Mouse (Mus musculus): Measurements from ENCODE around the gene Gas2l1. TPM values are rescaled to one million over a fixed set of nuclear protein-coding genes. Genes with fewer than 3 reads are reported as not detected.
A peak's percentile ranks its signal among the peaks of the same experiment; 100 is the strongest.

Gas2l1 gene
- total and polyA plus RNA-seq, 2 experiments from 2014 or later = 11.5 to 28.5 TPM

DNA sequence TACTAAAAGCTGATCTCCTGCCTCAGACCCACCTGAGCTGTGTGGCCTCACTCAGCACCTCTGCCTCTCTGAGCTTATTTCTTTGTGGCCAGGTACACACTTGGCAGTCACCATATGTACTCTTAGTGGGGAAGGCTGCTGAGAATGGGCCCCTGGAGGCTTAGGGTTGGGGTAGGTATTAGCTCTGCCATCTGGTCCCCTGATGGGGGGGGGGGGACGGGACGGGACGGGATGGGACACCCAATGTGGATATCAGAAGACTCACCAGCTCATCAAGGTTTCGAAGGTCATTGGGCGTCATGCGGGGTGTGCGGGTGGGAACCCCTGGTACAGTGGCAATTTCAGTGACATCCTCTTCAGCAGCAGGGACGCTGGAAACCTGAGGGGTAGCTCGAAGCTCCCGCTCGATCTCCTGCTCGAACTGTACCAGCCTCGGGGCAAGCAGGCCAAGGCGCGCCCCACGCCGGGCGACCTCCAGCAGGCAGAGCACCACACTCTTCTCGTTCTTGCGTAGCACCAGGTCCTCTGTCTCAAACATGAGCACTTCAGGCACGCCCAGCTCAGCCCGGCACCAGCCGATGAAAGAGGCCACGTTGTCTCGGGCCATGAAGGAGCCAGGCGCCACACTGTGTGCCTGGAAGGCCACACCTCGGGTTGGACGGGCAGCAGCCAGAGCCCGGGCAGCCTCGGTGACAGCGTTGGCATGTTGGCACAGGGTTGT is 1.4 kb downstream of the Gas2l1 start:
- peak overlapping the region; percentile 53; the same call in 1 of the 2 replicates for H3K9ac ChIP-seq (replicated peaks; ENCODE audit: low read depth, low read length)
- peaks cover 12% of the 10 kb centered on the region for H3K36me3 ChIP-seq (replicated peaks; ENCODE audit: control insufficient read depth, insufficient read depth, low read length)
- peaks cover 26% of the 10 kb centered on the region for H3K27me3 ChIP-seq (ENCODE audit: control insufficient read depth, insufficient read depth, low read length)
- H3K4me3 ChIP-seq (ENCODE audit: low read depth, low read length) = peak overlapping the region; percentile 52
- H3K27ac ChIP-seq (ENCODE audit: low read depth) = no peak overlapping the region
- TF ChIP-seq CTCF (IDR thresholded peaks at IDR 0.05; ENCODE audit: low read depth) (no peak), EP300 (IDR thresholded peaks at IDR 0.05; ENCODE audit: low read depth) (no peak)
- H3K4me1 ChIP-seq (ENCODE audit: control insufficient read depth, insufficient read depth) = peaks cover 37% of the 10 kb centered on the region
- peak overlapping the region; percentile 99 for H3K4me2 ChIP-seq (ENCODE audit: low read depth, low read length)
- H3K9me3 ChIP-seq (replicated peaks; ENCODE audit: control insufficient read depth, low read length) = no peaks in the 10 kb centered on the region
- ATAC-seq (ENCODE audit: insufficient read depth, low read depth) = no peak
- DNase-seq (ENCODE audit: low spot score) = no peak
- 68% methylated on average over 31 of the region's 31 CpGs for WGBS

DNA sequence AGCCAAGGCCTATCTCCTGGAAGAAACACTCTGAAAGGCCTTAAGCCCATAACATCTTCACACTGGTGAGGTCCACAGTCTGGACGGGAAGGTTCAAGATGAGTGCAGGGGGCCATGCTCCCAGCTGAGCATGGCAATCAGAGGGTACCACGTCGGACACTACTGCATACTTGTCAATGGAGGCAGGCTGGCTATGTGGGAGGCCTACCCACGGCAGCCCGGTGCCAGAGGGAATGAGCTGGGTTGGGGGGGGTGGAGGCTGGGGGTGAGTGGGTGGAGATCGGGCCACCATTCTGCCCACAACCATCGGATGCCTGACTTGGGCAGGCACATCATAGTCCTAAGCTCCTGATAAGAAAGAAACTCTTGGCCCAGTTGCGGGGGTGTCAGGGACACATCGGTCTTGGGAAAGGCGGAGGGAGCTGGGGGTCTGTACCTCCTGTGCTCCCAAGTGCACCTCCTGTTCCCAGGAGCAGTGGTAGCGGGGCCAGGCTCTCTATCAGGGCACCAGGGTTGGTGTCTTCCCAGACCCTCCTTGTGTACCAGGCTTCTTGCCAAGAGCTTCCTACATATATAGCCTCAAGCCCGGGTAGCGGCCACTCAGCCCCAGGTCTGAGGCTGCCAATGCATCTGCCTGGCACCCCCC is 2.1 kb downstream of the Gas2l1 start:
- DNase-seq (ENCODE audit: low spot score) (no peak), ATAC-seq (ENCODE audit: insufficient read depth, low read depth) (no peak)
- TF ChIP-seq CTCF (IDR thresholded peaks at IDR 0.05; ENCODE audit: low read depth) = no peak
- 58% methylated on average over 13 of the region's 13 CpGs for whole genome bisulfite sequencing
- Histone ChIP-seq H3K27ac (ENCODE audit: low read depth) (no peak overlapping the region), H3K27me3 (ENCODE audit: control insufficient read depth, insufficient read depth, low read length) (peaks cover 32% of the 10 kb centered on the region), H3K36me3 (replicated peaks; ENCODE audit: control insufficient read depth, insufficient read depth, low read length) (peaks cover 5% of the 10 kb centered on the region; the same call in 1 of the 2 replicates), H3K9ac (replicated peaks; ENCODE audit: low read depth, low read length) (no peak overlapping the region), H3K9me3 (replicated peaks; ENCODE audit: control insufficient read depth, low read length) (no peaks in the 10 kb centered on the region), H3K4me2 (ENCODE audit: low read depth, low read length) (no peak overlapping the region), H3K4me3 (ENCODE audit: low read depth, low read length) (no peak overlapping the region), H3K4me1 (ENCODE audit: control insufficient read depth, insufficient read depth) (peaks cover 37% of the 10 kb centered on the region)

DNA sequence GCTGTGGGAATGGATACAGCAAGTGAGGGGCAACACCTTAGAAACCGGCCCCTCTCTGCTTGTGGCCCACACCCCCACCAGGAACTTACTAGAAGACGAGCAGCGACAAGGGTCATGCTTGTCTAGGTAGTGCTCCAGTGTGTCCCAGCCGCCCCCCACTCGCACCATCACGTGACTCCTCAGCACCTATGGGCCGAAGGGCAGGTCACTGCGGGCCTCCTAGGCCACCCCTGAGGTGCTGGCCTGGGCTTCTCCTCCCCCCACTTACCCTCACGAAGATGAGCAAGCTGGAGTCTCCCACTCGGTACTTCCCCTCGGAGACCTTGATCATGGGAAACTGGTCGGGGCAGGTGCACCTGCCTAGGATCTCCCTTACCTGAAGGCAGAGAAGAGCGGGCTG is 2.8 kb downstream of the Gas2l1 start:
- Histone ChIP-seq H3K9ac (replicated peaks; ENCODE audit: low read depth, low read length) (no peak overlapping the region), H3K36me3 (replicated peaks; ENCODE audit: control insufficient read depth, insufficient read depth, low read length) (no peaks in the 10 kb centered on the region), H3K4me3 (ENCODE audit: low read depth, low read length) (peak overlapping the region; percentile 40), H3K9me3 (replicated peaks; ENCODE audit: control insufficient read depth, low read length) (no peaks in the 10 kb centered on the region), H3K27me3 (ENCODE audit: control insufficient read depth, insufficient read depth, low read length) (peaks cover 38% of the 10 kb centered on the region), H3K4me1 (ENCODE audit: control insufficient read depth, insufficient read depth) (peaks cover 37% of the 10 kb centered on the region), H3K4me2 (ENCODE audit: low read depth, low read length) (peak overlapping the region; percentile 69), H3K27ac (ENCODE audit: low read depth) (no peak overlapping the region)
- no peak for TF ChIP-seq CTCF (IDR thresholded peaks at IDR 0.05; ENCODE audit: low read depth)
- no peak for TF ChIP-seq EP300 (IDR thresholded peaks at IDR 0.05; ENCODE audit: low read depth)
- no peak for DNase-seq (ENCODE audit: low spot score)
- ATAC-seq (ENCODE audit: insufficient read depth, low read depth) = no peak
- WGBS = 44% methylated on average over 13 of the region's 13 CpGs

DNA sequence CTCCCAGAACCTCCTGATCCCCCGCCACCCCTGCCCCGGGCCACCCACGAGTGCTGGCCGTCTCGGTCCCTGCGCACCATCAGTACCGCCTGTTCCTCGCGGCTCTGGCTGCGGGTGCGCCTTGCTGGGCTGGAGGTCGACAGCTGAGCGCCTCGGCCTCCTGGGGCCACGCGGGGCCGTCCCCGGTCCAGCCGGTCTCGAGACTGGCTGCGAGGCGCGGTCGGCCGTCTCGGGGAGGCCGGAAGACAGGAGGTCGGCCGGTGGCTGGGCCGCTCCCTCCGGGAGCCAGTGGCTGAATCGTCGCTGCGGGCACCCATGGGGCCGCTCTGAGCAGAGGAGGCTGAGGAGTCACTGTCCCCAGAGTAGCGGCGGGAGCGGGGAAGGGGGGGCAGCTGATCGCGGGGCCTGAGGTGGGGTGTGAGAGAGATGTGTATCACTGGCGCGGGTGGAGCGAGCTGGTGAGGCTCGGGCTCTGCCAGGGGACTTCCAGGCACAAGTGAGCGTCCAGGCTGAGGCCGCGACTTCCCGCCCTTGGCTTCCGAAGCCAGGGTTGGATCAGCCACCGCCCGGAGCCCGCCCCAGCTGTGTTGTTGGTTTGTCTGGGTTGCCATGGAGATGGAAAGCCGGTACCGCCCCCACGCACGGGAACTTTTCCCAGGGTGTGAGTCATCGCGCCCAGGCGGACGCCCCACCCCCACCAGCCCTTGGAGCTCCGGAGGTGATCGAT is 3.6 kb downstream of the Gas2l1 start:
- TF ChIP-seq EP300 (IDR thresholded peaks at IDR 0.05; ENCODE audit: low read depth) = 0 out of 2 replicates have a peak, but pooled peaks have one; percentile 20
- no peak for TF ChIP-seq CTCF (IDR thresholded peaks at IDR 0.05; ENCODE audit: low read depth)
- H3K4me1 ChIP-seq (ENCODE audit: control insufficient read depth, insufficient read depth) = peaks cover 37% of the 10 kb centered on the region
- H3K36me3 ChIP-seq (replicated peaks; ENCODE audit: control insufficient read depth, insufficient read depth, low read length) = no peaks in the 10 kb centered on the region
- peak overlapping the region; percentile 69 for H3K4me2 ChIP-seq (ENCODE audit: low read depth, low read length)
- H3K4me3 ChIP-seq (ENCODE audit: low read depth, low read length) = peak overlapping the region; percentile 40
- H3K27ac ChIP-seq (ENCODE audit: low read depth) = peak overlapping the region; percentile 44; the same call in 1 of the 2 replicates
- DNase-seq (ENCODE audit: low spot score) (peak; percentile 86), ATAC-seq (ENCODE audit: insufficient read depth, low read depth) (peak; percentile 59)
- peaks cover 46% of the 10 kb centered on the region for H3K27me3 ChIP-seq (ENCODE audit: control insufficient read depth, insufficient read depth, low read length)
- H3K9me3 ChIP-seq (replicated peaks; ENCODE audit: control insufficient read depth, low read length) = no peaks in the 10 kb centered on the region
- 4% methylated on average over 60 of the region's 62 CpGs for WGBS
- H3K9ac ChIP-seq (replicated peaks; ENCODE audit: low read depth, low read length) = peak overlapping the region; percentile 31; the same call in 1 of the 2 replicates

- no peak for ATAC-seq (ENCODE audit: insufficient read depth, low read depth)
- Histone ChIP-seq H3K9ac (replicated peaks; ENCODE audit: low read depth, low read length) (0 out of 2 replicates have a peak overlapping the region, but pooled peaks have one; percentile 31), H3K4me1 (ENCODE audit: control insufficient read depth, insufficient read depth) (peaks cover 37% of the 10 kb centered on the region), H3K4me3 (ENCODE audit: low read depth, low read length) (peak overlapping the region; percentile 40), H3K36me3 (replicated peaks; ENCODE audit: control insufficient read depth, insufficient read depth, low read length) (no peaks in the 10 kb centered on the region), H3K27me3 (ENCODE audit: control insufficient read depth, insufficient read depth, low read length) (peaks cover 46% of the 10 kb centered on the region), H3K4me2 (ENCODE audit: low read depth, low read length) (peak overlapping the region; percentile 69), H3K9me3 (replicated peaks; ENCODE audit: control insufficient read depth, low read length) (no peaks in the 10 kb centered on the region), H3K27ac (ENCODE audit: low read depth) (no peak overlapping the region)
- no peak for TF ChIP-seq CTCF (IDR thresholded peaks at IDR 0.05; ENCODE audit: low read depth)
- DNase-seq (ENCODE audit: low spot score) = no peak
- WGBS = 73% methylated on average over 28 of the region's 28 CpGs
Measured at GRCm38 (mm10) chr11:5060756-5061412, 4.2 kb downstream of the Gas2l1 start.
